Mouse (Mus musculus): ENCODE data around the gene Rnf115.

DNA sequence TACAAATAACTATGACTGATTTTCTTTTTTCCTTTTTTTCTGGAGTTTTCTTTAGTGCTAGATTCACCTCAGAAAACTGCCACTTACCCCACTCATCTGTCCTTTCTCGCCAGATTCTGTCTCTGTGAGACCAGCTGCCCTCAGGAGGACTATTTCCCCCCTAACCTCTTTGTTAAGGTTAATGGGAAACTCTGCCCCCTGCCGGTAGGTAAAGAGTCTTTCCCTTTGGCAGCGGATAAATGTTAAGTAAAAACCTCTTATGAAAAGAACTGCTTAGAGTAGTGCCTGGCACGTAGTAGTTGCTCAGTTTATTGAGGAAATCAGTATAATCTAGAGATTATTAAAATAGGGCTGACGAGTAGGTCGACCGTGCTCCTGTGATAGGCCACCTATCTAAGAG is 27.1 kb upstream of the Rnf115 start:
- TF ChIP-seq CTCF (IDR thresholded peaks at IDR 0.05) (peak; percentile 65), EP300 (IDR thresholded peaks at IDR 0.05) (no peak)
